Mouse (Mus musculus) neutrophil, adult 5-6 weeks (primary cell): Measurements from ENCODE around the gene Ano6. TPM values are rescaled to one million over a fixed set of nuclear protein-coding genes. Genes with fewer than 3 reads are reported as not detected.

Experiments
- ATAC-seq: fragments of 151-379, 151-347 bp; 2 replicates; pipeline ENCODE4 v1.8.0; 2017; ENCODE audit warnings: mild to moderate bottlenecking, moderate TSS enrichment; ENCODE audit not compliant: insufficient number of reproducible peaks, poor library complexity, low FRiP score, severe bottlenecking; ENCODE audit errors: extremely low read depth
- total RNA-seq: library from RNA; stranded (forward); fragments of 200-1000 nt; gene quantifications from 2 replicates; pipeline ENCODE4 v1.2.3, GENCODE M21; 2017

Ano6 gene
- 58.8 and 60.4 TPM in 2 replicates for total RNA-seq

DNA sequence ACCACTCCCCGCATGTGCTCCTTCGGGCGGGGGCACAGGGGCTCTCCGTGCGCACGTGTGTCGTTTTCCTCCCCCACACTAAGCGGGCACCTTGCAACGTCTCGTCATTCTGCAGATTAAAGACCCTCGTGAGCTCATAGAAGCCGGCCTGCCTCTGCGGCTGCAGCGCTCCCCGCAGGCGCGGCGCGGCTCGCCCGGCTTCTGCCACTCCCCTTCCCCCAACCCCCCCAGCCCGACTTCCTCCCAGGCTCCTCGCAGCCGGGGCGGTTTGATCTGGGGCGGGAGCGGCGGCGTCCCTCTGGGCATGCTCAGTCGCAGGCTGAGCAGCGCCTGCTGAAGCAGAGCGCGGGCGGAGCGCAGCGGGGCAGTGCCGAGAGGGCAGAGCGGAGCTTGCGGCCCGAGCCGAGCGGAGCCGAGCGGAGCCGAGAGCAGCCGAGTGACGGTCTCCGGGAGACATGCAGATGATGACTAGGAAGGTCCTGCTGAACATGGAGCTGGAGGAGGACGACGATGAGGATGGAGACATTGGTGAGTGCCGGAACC, at the start of gene Ano6:
TSS of gene Ano6 (plus strand) at position 315 of the 543 bp plus-strand sequence.
- ATAC-seq = peak; percentile 89

GRCm38 (mm10) chr15:95742955-95743354, 47.7 kb upstream of the Ano6 start:
- ATAC-seq = no peak

DNA sequence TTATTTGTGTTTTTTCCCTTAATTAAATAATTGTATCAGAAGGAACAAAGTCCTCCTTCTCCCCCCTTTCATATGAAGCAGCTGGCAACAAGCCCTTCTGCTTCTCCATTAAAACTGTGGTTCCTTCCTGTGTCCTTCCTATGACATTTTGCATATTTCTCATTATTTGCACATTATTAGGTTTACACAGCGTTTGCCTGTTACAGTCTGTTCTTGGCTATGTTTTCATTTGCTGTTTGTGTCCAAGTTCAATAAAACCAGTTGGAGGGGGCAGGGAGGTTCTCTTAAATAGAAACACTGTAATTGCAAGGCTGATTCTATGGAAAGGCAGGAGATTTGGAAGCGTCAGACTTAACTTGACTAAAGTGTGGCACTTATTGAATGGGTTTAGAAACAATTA, 46.8 kb upstream of the Ano6 start:
- no peak for ATAC-seq

GRCm38 (mm10) chr15:95745346-95746106, 45.1 kb upstream of the Ano6 start:
- no peak for ATAC-seq

- no peak for ATAC-seq
These were observed 44.1 kb upstream of the Ano6 start for GRCm38 (mm10) chr15:95746513-95746912.

DNA sequence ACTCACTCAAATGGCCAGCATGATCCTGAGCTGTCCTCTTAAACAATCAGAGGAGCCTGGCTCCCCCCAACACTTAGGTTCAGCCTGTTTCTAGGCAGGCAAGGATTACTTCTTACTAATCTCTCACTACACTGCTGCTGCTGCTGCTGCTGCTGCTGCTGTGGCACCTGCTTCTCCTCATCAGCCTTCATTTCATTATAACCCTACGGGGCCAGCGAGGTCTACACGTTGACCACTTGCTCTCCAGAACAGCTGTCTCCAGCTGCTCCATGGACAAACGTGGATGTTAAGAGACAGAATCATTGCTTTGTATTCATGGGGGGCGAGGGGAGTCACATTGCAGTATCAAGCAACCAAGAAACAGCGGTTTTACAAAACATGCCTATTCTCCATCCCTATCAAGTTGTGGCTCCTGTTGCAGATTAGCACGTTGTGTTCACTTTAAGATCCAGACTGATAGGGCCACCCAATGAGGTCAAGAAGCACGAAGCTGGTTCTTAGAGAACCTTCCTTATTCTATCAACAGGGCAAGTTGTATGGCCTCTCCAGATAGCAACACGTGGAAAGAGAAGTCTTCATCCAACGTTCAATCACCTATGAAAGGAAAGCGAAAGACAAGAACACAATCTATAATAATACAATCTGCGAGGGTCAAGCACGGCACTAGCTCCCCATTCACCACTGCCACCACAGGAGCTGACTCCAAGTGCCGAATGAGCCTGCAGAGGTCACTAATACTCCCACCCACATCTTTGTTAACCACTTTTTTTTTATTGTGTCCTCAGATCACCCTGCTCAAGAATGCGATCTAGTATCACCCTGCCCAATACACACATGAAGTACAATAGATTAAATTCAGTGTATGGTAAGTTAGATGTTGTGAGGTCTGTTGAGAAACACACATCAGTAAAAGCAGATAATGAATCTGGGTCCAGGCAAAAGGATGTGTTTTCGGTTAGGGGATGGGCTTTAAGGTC, 43.4 kb upstream of the Ano6 start:
- no peak for ATAC-seq

GRCm38 (mm10) chr15:95749216-95749615, 41.4 kb upstream of the Ano6 start:
- ATAC-seq = no peak

DNA sequence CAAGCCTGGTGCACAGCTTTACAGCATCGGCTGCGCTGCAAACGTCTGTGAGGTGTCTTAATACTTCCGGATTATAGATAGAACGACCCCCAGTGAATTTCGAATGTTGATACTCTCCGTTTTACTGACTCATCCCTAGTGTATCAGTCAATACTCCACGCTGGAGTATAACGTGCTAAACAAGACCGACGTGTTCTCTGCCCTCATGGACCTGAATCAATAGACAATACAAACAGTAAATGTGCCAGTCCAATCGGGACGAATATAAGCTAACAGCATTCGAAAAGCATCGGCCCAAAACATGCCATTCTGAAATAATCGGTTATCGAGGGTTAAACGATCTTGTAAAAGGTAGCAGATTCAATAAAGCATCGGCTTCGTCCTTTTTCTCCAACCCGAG, 40.6 kb upstream of the Ano6 start:
- ATAC-seq = no peak

GRCm38 (mm10) chr15:95751832-95752676, 38.6 kb upstream of the Ano6 start:
- ATAC-seq = no peak

- ATAC-seq = no peak
These were observed 38.0 kb upstream of the Ano6 start for GRCm38 (mm10) chr15:95752677-95753019.

DNA sequence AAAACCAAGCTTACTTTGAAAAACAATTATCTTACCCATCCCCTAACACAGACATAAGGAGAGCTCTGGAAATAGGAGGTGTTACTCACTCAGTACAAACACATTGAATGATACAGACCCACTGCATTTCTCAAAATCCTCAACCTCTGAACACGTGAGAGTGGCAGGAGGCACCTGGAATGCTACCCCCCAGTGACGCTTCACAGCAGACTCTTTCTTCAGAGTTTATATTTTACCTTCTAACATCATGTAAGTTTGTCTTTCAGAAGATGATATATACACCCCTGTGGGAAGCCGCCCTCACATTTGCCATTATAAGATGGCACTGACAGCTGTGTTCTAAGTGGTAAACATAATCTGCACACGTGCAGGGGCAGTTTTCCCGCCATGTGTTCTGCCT, 37.6 kb upstream of the Ano6 start:
- ATAC-seq = no peak

DNA sequence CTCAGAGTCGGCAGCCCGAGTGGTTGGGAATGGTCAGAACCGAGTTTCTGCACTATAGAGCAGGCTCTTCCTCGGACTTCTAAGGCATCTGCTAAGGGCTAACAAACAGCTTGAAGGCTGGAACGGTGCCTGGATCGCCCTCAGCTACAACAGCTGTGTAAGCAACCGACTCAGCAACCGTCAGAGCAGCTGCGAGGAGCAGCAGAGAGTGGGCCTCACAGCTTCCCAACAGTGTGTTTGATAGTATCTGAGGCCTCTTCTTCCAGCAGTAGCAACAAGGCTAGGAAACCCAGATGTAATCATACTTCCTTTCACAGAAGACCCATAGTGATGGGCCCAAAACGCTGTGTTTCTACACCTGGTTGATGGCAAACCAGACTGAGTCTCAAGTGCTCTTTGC, 33.5 kb upstream of the Ano6 start:
- no peak for ATAC-seq

DNA sequence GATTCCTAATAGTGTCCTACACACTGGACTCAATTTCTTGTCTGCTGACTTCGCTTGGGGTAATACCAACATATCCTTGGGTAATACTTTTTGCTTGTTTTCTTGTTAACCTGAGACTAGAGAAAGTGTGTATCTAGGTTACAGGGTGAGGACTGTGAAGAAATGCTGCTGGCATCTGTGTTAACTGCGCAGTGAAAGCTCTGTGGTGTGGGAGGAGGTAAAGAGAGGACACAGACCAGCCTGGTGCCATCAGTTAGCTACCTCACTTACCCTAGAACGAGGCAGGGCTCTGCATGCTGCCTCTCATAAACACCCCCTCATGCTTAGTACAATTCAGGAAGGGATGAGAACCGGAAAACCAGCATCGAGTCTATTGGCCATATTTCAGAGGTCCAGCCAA, 32.6 kb upstream of the Ano6 start:
- no peak for ATAC-seq

DNA sequence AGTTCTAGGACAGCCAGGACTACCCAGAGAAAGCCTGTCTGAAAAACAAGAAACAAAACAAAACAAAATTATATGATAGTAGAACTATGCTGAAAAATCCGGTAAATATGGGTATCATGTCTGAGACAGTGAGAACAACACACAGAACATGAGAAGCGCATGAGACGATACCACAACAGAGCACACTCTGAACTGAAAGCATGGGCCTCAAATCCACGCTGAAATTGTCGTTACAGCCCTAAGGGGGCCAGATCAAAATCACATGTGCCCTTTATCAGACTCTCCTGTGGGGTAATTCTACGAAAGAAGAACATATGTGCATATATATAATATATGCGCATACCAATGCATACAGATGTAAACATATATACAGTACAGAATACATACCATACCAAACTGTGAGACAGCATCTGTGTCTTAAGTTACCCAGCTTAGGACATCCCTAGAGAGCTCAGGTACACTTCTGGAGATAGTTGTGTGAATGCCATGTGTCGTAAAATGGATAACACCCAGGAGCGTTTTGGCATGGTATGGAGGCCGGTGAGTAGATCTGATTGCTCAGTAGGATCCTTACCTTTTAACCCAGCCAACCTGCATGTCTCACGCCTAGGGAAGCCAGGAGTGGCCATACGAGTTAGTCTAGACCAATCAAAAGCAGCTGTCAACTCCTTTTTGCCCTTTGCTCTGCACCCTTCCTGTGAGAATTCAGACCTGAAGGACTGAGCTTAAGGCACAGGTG, 31.8 kb upstream of the Ano6 start:
- ATAC-seq = no peak

GRCm38 (mm10) chr15:95759857-95760256, 30.8 kb upstream of the Ano6 start:
- no peak for ATAC-seq

DNA sequence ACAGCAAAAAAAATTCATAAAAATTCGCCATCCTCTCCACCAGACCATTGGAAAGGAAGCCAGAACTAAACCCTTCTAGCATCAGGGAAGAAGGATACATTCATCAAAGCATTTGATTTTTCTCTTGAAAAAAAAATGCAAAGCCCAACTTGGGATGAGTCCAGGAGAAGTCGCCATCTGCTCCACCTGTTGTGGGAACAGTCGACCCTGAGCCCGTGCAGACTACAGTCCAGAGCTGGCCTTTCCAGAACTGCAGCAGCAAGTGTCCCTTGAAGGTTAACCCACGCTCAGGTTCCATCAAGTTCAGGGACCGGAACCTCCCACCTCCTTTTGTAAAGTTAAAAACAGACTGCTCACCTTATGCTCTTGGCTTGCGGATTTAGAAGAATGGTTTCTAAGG, 29.2 kb upstream of the Ano6 start:
- ATAC-seq = no peak

GRCm38 (mm10) chr15:95762661-95763303, 27.9 kb upstream of the Ano6 start:
- ATAC-seq = peak; percentile 72; the same call in 1 of the 2 replicates

- no peak for ATAC-seq
These were observed 27.2 kb upstream of the Ano6 start for GRCm38 (mm10) chr15:95763464-95763863.
